Mouse (Mus musculus) ES-Bruce4 (cell line): ENCODE results near the gene Atxn7l1. TPM values are rescaled to one million over a fixed set of nuclear protein-coding genes. Genes with fewer than 3 reads are reported as not detected.

ENCODE experiments used
- H3K27ac ChIP-seq: 2 replicates; pipeline ENCODE4 v1.5.1; 2012; ENCODE audit warnings: low read length, inconsistent platforms; ENCODE audit not compliant: insufficient read depth
- H3K27me3 ChIP-seq: 2 replicates; pipeline ENCODE4 v1.6.1; 2012; ENCODE audit warnings: mild to moderate bottlenecking, low read length, inconsistent platforms; ENCODE audit not compliant: control insufficient read depth, poor library complexity, insufficient read depth, severe bottlenecking
- H3K36me3 ChIP-seq: 2 replicates; pipeline ENCODE4 v1.6.1; 2012; ENCODE audit warnings: inconsistent platforms, mild to moderate bottlenecking, low read length, moderate library complexity; ENCODE audit not compliant: control insufficient read depth, poor library complexity, insufficient read depth, severe bottlenecking
- H3K4me1 ChIP-seq: one replicate; pipeline ENCODE4 v1.8.1; 2011; ENCODE audit warnings: low read length; ENCODE audit not compliant: control insufficient read depth, insufficient read depth
- H3K4me3 ChIP-seq: 2 replicates; pipeline ENCODE4 v1.5.1; 2011; ENCODE audit warnings: low read depth, mild to moderate bottlenecking, low read length
- H3K9ac ChIP-seq: 2 replicates; pipeline ENCODE4 v1.6.1; 2012; ENCODE audit warnings: low read depth, mild to moderate bottlenecking, inconsistent platforms; ENCODE audit not compliant: poor library complexity, severe bottlenecking
- H3K9me3 ChIP-seq: replicated peaks from 2 replicates; pipeline ENCODE4 v1.6.1; 2012; ENCODE audit warnings: mild to moderate bottlenecking, low read length, inconsistent platforms; ENCODE audit not compliant: control insufficient read depth, poor library complexity, insufficient read depth, severe bottlenecking
- CTCF ChIP-seq: IDR thresholded peaks from one replicate; pipeline ENCODE4 v1.8.1; 2011; ENCODE audit warnings: low read depth, low read length
- EP300 ChIP-seq: IDR thresholded peaks from 2 replicates; pipeline ENCODE4 v1.6.1; 2011; ENCODE audit warnings: low read depth, low read length; ENCODE audit not compliant: insufficient read depth
- POLR2A ChIP-seq: IDR thresholded peaks from one replicate; pipeline ENCODE4 v1.8.1; 2011; ENCODE audit warnings: low read length; ENCODE audit not compliant: insufficient read depth
- polyA plus RNA-seq: library from polyadenylated mRNA; stranded (reverse); fragments of >200 nt; gene quantifications from 2 replicates; pipeline ENCODE4 v1.2.4, GENCODE M21; 2011; ENCODE audit warnings: low read depth; ENCODE audit not compliant: missing spikeins, insufficient read depth, insufficient read length

The Atxn7l1 gene
- polyA plus RNA-seq, 1 experiment: 16.1 TPM

GRCm38 (mm10) chr12:33169777-33170494, 22.4 kb downstream of the Atxn7l1 start:
- Histone ChIP-seq H3K27ac (no peak overlapping the region), H3K4me1 (peaks cover 6% of the 10 kb centered on the region), H3K27me3 (no peaks in the 10 kb centered on the region), H3K36me3 (no peaks in the 10 kb centered on the region), H3K9ac (no peak overlapping the region), H3K4me3 (no peak overlapping the region), H3K9me3 (no peaks in the 10 kb centered on the region)
- TF ChIP-seq EP300 (no peak), CTCF (no peak), POLR2A (no peak)

DNA sequence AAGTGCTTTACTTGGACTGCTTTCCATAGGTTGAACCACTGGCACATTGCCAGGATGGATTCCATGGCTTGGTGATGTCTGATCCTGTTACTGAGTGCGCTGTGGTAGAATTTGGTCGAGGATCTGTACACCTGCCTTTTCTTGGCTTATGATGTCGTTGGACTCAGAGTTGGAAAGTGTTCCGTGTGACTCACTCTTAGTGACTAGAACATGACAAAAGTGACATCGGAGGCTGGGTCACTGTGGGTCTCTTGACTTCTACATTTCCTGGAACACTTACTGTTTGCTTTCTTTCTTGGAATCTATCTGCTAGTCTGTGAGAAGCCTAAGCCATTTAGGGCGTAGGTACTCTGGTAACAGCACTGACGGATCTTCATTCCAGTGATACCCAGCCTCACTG, 23.3 kb downstream of the Atxn7l1 start:
- Histone ChIP-seq H3K27me3 (no peaks in the 10 kb centered on the region), H3K4me1 (peaks cover 7% of the 10 kb centered on the region), H3K4me3 (no peak overlapping the region), H3K9me3 (no peaks in the 10 kb centered on the region), H3K27ac (no peak overlapping the region), H3K36me3 (no peaks in the 10 kb centered on the region), H3K9ac (no peak overlapping the region)
- no peak for TF ChIP-seq CTCF
- no peak for TF ChIP-seq EP300
- TF ChIP-seq POLR2A: no peak

GRCm38 (mm10) chr12:33172926-33173325, 25.4 kb downstream of the Atxn7l1 start:
- peaks cover 10% of the 10 kb centered on the region for H3K4me1 ChIP-seq
- TF ChIP-seq CTCF: no peak
- no peak for TF ChIP-seq POLR2A
- TF ChIP-seq EP300: no peak
- no peak overlapping the region for H3K4me3 ChIP-seq
- no peaks in the 10 kb centered on the region for H3K36me3 ChIP-seq
- no peaks in the 10 kb centered on the region for H3K9me3 ChIP-seq
- no peaks in the 10 kb centered on the region for H3K27me3 ChIP-seq
- H3K27ac ChIP-seq: no peak overlapping the region
- no peak overlapping the region for H3K9ac ChIP-seq

DNA sequence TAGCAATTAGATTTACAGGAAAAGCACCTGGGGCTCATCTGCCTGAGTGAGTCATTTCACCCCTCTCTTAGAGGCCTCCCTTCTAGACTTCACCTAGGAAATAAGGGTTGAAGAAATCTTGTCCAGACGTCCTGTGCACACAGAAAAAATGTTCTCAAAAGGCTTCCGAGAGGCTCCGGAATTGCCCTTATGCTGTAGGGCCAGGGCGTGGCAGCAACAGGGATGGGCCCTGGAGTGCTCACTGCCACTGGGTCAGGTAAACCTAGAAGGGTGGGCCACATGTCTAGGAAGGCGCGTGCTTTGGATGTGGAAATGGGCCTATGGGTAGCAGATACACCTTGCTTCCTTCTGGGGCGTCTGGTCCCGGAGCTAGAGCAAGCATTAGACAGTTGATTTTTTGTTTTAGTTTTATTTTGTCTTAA, 26.2 kb downstream of the Atxn7l1 start:
- Histone ChIP-seq H3K27ac (no peak overlapping the region), H3K9ac (no peak overlapping the region)

GRCm38 (mm10) chr12:33174171-33174570, 26.7 kb downstream of the Atxn7l1 start:
- Histone ChIP-seq H3K9me3 (no peaks in the 10 kb centered on the region), H3K36me3 (no peaks in the 10 kb centered on the region), H3K9ac (no peak overlapping the region), H3K27me3 (no peaks in the 10 kb centered on the region), H3K4me3 (no peak overlapping the region), H3K4me1 (peaks cover 10% of the 10 kb centered on the region), H3K27ac (no peak overlapping the region)
- TF ChIP-seq POLR2A (no peak), CTCF (no peak), EP300 (0 out of 2 replicates have a peak, but pooled peaks have one; percentile 2)

More for the DNA sequence above, 26.2 kb downstream of the Atxn7l1 start:
- no peak for TF ChIP-seq POLR2A
- TF ChIP-seq EP300: 0 out of 2 replicates have a peak, but pooled peaks have one; percentile 7
- no peak overlapping the region for H3K4me3 ChIP-seq
- H3K4me1 ChIP-seq: peaks cover 10% of the 10 kb centered on the region
- H3K9me3 ChIP-seq: no peaks in the 10 kb centered on the region
- H3K36me3 ChIP-seq: no peaks in the 10 kb centered on the region
- no peaks in the 10 kb centered on the region for H3K27me3 ChIP-seq

DNA sequence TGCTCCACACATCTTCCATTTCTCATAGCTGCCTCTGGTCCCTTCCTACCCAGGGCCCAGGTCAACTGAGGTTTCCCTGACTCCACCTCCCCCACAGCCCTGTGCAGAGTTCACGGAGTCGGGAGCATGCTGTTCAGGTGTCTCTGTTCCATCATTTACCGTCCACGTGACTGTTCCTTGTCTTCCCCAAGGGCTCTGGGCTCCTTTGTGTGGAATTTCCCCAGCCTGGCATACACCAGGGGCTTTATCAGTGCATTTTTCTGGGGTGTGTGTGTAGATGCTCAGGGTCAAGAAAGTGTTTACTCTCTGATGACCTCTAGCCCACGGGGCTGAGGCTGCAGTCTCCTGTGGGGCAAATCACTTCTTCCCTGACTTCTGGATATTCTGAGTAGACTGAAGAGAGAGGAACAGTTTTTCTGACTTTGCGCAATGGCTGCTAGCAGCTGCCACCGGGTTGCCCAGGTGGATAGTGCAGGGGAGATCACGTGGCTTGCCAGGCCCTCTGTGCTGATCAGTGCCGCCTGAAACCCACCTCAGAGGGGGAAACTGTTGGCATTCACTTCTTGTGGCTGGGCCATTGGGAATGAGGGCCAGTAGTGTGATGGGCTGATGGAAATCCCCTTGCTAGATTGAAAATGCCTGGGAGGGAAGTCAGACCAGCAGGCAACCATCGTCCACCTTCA, 27.3 kb downstream of the Atxn7l1 start:
- Histone ChIP-seq H3K27ac (no peak overlapping the region), H3K36me3 (no peaks in the 10 kb centered on the region), H3K4me1 (peaks cover 10% of the 10 kb centered on the region), H3K27me3 (no peaks in the 10 kb centered on the region), H3K4me3 (no peak overlapping the region), H3K9ac (no peak overlapping the region), H3K9me3 (no peaks in the 10 kb centered on the region)
- no peak for TF ChIP-seq CTCF
- no peak for TF ChIP-seq EP300
- TF ChIP-seq POLR2A: no peak
